Mouse (Mus musculus) induced T-regulatory cell, adult 2 months (primary cell): ENCODE data around the gene Fat3.

ENCODE experiments used
- DNase-seq: peaks from one replicate; pipeline ENCODE4 v3.0.0-alpha.2; 2012; ENCODE audit warnings: low read depth

Fat3 gene

DNA sequence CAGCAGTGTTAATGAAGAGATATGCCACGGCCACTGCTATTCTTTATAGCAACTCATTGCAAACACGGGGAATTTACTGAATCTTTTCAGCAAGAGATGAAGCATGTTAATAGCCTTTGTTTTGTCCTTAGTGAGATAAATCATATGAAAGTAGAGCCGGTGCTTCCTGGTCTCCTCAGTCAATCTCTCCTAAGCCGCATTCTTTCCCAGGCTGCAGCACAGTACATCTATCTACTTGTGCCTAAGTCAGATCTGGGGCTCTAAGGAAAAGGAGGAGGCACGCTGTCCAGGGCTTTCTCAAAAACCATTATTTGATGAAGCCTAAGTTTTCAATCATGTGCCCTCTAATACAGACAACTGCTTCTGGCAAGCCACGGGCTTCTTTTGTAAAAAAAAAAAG lies 361.8 kb downstream of the Fat3 start:
- no peak for DNase-seq

DNA sequence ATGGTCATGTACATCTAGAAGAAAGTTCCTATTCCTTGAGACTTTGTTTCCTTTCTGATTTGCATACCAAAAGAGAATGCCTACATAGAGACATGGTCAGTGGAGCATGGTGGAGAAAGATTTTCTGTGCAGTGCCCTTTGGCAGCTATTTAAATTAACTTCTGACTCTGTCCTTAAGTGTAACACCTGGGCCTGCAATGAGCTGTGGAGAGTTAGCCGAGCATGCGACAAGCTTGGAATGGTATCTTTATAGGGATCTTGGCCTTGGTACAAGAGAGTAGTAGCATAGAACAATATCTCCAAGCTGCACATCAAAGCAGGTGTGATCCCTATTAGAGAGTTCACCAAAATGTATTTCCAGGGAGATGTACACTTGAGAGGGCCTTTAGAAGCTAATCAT lies 368.0 kb downstream of the Fat3 start:
- DNase-seq: no peak

DNA sequence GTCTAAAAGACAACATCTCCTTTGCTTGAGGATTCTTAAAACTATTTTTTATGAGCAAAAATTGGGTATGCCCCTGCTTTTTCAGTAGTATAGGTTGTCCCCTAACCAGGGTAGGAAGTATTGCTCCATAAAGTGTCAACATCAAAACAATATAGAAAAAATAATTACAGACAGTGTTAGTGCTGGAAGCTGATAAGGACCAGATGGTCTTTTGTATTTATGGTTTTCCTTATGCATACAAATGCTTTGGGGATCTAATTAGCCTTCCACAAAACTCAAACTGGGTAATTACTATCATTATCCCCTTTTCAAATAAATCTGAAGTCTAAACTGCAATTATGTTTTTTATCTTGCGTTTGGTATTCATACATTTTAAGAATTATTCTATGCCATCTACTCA lies 368.5 kb downstream of the Fat3 start:
- DNase-seq: no peak

- DNase-seq: no peak
Measured at GRCm38 (mm10) chr9:16121756-16122155, 379.3 kb downstream of the Fat3 start.

GRCm38 (mm10) chr9:16114821-16115485 lies 386.1 kb downstream of the Fat3 start:
- no peak for DNase-seq

- DNase-seq: no peak
Measured at GRCm38 (mm10) chr9:16113936-16114642, 387.0 kb downstream of the Fat3 start.

- no peak for DNase-seq
Measured at GRCm38 (mm10) chr9:16107900-16108299, 393.2 kb downstream of the Fat3 start.

GRCm38 (mm10) chr9:16107386-16107785 lies 393.7 kb downstream of the Fat3 start:
- no peak for DNase-seq

GRCm38 (mm10) chr9:16098553-16098952 lies 402.5 kb downstream of the Fat3 start:
- DNase-seq: no peak

DNA sequence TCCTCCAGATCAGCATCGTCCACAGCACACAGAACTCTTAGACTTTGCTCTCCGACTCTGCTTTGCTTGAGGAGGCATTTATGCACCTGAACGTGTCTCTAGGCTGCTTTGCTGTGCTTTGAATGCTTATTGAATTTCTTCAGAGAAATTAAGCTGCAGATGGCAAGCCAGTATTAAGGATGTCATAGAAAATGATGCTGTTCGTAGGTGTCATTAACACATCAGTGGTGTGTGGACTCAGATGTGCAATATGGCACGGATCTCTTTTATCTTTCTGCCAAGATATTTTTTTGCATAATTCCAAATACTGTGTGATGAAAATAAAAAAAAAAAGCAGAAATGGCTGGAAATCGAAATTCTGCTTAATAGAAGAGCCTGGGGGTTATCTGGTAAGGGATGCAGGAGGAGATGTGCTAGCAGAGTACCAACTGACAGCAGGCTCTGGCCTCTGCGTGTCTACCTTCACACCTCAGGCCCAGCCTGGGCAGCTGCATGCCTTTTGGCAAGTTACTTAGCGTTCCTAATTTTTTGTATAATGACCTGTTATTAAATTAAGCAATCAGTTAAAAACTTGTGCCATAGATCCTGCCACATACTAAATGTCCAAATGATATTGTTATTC lies 407.9 kb downstream of the Fat3 start:
- no peak for DNase-seq

- no peak for DNase-seq
Measured at GRCm38 (mm10) chr9:16092051-16092967, 408.8 kb downstream of the Fat3 start.

DNA sequence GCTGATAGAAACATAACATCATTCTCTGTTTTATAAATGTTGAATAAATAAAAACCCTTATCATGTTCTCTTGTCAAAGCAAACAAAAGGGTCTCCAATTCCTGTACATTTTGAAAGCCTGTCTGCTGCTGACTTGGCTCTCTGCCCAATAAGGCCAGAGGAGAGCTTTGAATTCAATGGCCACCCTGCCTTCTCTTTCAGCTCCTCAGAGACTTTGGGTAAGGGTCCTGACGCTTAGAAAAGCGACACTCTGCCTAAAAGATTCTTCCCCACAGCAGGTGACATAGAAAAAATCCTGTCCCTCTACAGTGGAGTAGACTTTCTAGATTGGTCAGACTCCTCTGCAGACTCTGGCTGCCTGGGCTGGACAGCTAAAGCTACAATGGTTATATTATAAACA lies 421.8 kb downstream of the Fat3 start:
- DNase-seq: no peak

DNA sequence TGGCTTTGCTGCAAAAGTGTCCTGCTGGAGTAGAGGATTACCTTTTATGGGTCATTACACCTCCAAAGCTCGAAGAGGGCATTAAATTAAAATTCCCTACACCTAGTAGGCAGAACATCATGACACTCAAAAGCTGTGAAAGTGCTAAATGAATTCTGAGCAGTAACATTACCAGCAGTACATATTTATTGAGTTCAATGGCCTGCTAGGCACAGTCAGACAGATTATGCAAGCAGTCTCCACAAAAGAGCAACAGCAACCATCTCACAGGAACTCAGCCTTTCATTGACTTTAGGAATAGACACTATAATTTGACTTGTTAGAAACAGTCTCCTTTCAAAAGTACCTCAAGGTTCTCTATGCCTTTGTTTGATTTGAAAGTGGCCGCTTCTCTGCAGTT lies 426.4 kb downstream of the Fat3 start:
- no peak for DNase-seq

DNA sequence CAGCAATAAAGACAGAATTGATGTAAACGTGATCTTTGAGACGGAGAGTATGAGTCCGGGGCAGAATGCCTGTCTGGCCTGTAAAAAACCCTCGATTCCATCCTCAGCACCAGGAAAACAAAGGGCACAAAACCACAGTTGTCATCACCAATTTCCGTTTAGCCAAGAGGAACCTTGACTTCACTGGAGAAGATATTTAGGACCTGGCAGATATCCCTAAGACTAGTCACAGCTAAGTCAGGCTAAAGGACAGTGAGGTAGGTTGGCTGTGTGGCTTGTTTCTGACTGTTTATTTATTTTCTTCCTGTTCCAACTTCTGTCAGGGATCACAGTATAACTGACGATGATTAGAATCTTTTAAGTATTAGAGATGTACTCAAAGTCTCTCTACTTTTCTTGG lies 427.0 kb downstream of the Fat3 start:
- no peak for DNase-seq

DNA sequence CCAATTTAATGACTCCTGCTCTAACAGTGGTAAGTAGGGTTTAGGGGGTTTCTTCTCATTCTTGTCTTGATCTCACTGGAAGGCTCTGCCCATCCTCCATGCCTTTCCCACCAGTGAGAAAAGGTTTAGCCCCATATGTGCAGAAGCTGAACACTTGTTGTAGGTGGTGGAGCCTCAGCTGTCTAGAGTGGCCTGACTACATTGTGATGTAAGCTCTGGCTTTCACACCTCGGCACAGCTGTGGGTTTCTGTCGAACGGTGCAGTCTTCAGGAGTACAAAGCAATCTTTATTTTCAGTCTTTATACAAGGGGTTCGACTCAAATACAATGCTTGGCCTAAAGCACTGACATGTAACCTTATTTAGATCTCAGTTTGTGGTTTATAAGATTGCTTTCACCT lies 437.6 kb downstream of the Fat3 start:
- no peak for DNase-seq

GRCm38 (mm10) chr9:16062472-16062871 lies 438.6 kb downstream of the Fat3 start:
- no peak for DNase-seq

DNA sequence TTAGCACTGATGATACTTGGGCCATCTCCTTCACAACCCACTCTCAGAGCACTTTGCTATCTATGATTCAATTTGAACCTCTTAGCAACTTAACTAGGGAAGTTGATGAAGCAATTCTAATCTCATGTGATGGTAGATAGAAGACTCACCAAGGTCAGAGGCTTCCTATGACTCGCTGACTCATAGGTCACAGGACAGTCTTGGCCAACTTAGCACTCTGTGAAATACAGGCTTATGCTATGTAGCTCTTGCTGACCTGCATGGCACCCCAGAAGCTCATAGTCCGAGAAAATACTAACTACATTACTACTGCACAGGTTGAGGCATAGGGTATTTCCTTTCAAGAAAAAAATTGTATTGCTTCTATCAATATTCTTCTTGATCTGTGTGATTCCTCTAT lies 454.4 kb downstream of the Fat3 start:
- DNase-seq: no peak

DNA sequence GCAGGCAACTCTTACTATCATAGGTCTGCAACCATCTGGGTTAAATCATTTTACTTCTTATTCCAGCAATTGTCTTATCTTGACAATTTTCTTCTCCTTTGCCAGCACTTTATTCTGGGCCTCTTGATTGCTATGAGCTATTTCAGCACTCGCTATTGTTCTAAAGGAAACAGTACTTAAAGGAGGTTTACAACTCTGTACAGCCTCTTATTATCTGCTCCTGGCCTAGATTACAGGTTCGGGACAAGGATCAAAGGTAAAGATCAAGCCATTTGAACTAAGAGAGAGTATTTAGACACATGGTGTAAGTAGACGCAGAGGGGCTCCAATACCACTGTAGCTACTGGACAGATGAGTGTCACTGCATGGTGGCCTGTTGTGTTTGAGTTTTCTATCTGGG lies 463.7 kb downstream of the Fat3 start:
- no peak for DNase-seq

GRCm38 (mm10) chr9:16036346-16036745 lies 464.7 kb downstream of the Fat3 start:
- DNase-seq: no peak

DNA sequence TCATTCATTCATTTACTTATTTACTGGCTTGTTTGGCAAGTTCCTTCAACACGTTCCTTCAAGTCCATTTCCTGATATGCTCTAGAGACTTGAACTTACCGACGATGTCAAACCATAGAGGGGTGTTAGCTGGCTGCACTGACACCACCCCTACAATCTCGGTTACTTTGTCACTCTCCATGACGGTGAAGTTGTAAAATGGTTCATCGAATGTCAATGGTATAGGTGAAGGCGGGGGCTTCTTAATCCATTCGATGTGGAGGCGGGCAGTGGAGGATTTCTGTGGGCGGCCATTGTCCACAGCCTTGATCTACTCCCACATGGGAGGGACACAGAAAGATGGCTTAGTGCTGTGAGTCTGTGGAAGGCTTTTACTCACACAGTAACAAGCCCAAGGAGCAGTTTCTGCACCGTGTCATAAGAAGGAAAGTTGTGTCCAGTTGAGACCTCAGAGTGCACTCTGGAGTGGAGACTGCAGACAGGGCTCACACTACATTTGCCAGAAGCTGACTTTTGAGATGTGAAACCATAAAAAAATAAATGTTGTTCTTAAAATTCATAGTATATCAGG lies 471.3 kb downstream of the Fat3 start:
- DNase-seq: no peak

- DNase-seq: no peak
Measured at GRCm38 (mm10) chr9:16029066-16029465, 472.0 kb downstream of the Fat3 start.

- no peak for DNase-seq
Measured at GRCm38 (mm10) chr9:16028394-16028911, 472.6 kb downstream of the Fat3 start.
